Mouse (Mus musculus) lung, embryonic 16.5 days (tissue): ENCODE data around the gene Zfp683. TPM values are rescaled to one million over a fixed set of nuclear protein-coding genes. Genes with fewer than 3 reads are reported as not detected.

Source experiments
- ATAC-seq: fragments of 200-750 bp; cut with Nextera tagmentation; 2 replicates; pipeline ENCODE4 v1.8.0; 2017; ENCODE audit warnings: low read depth, mild to moderate bottlenecking, moderate library complexity
- H3K27ac ChIP-seq: fragments of 300-500 bp; sonication (generic); 2 replicates; pipeline ENCODE4 v1.5.1; 2014; ENCODE audit warnings: mild to moderate bottlenecking, control low read depth, low read length
- H3K27me3 ChIP-seq: fragments of 300-500 bp; sonication (generic); 2 replicates; pipeline ENCODE4 v1.6.1; 2014; ENCODE audit warnings: low read depth, low read length, mixed read lengths; ENCODE audit not compliant: control insufficient read depth, insufficient read depth
- H3K36me3 ChIP-seq: fragments of 300-500 bp; sonication (generic); 2 replicates; pipeline ENCODE4 v1.6.1; 2014; ENCODE audit warnings: low read length; ENCODE audit not compliant: control insufficient read depth, insufficient read depth
- H3K4me1 ChIP-seq: fragments of 300-500 bp; sonication (generic); replicated peaks from 2 replicates; pipeline ENCODE4 v1.6.1; 2014; ENCODE audit warnings: low read length, mixed read lengths; ENCODE audit not compliant: control insufficient read depth, insufficient read depth
- H3K4me2 ChIP-seq: fragments of 300-500 bp; sonication (generic); 2 replicates; pipeline ENCODE4 v1.6.1; 2014; ENCODE audit warnings: low read depth, low read length, control low read depth
- H3K4me3 ChIP-seq: fragments of 300-500 bp; sonication (generic); 2 replicates; pipeline ENCODE4 v1.5.1; 2014; ENCODE audit warnings: mild to moderate bottlenecking, low read length, control low read depth
- H3K9ac ChIP-seq: fragments of 300-500 bp; sonication (generic); 2 replicates; pipeline ENCODE4 v1.6.1; 2014; ENCODE audit warnings: low read length, control low read depth
- H3K9me3 ChIP-seq: fragments of 300-500 bp; sonication (generic); 2 replicates; pipeline ENCODE4 v1.6.1; 2016; ENCODE audit warnings: low read length; ENCODE audit not compliant: control insufficient read depth
- WGBS: fragments of 180-500 bp; shearing (Covaris S2); extraction: QIAGEN DNeasy Blood & Tissue Kit; methylation state at CpG from one replicate; pipeline ENCODE4 v1.1.7; 2014; 5-methylcytosine and 5-hydroxymethylcytosine counted together
- polyA plus RNA-seq: library from polyadenylated mRNA; unstranded; fragments of >200 nt; fragmentation: Nextera tagmentation; extraction: Ambion mirVana; gene quantifications from 2 replicates; pipeline ENCODE4 v1.2.1, GENCODE M21; 2015

Zfp683 gene
- polyA plus RNA-seq, 1 experiment from 2014 or later, result not detected

- ATAC-seq, result peak; percentile 52
These were observed 12.1 kb upstream of the Zfp683 start for GRCm38 (mm10) chr4:134041317-134042123.

GRCm38 (mm10) chr4:134043041-134043440 is 10.6 kb upstream of the Zfp683 start:
- no peak for ATAC-seq
- 47% methylated on average over 2 of the region's 2 CpGs for WGBS
- H3K27me3 ChIP-seq, result no peaks in the 10 kb centered on the region

More at GRCm38 (mm10) chr4:134041317-134042123, 12.1 kb upstream of the Zfp683 start:
- no peaks in the 10 kb centered on the region for H3K27me3 ChIP-seq
- no peaks in the 10 kb centered on the region for H3K4me1 ChIP-seq
- H3K4me2 ChIP-seq, result no peak overlapping the region
- H3K4me3 ChIP-seq, result no peak overlapping the region
- WGBS, result 28% methylated on average over 9 of the region's 9 CpGs
- no peaks in the 10 kb centered on the region for H3K36me3 ChIP-seq
- no peak overlapping the region for H3K9ac ChIP-seq
- H3K27ac ChIP-seq, result no peak overlapping the region
- no peaks in the 10 kb centered on the region for H3K9me3 ChIP-seq

GRCm38 (mm10) chr4:134047648-134048047 is 6.0 kb upstream of the Zfp683 start:
- Histone ChIP-seq H3K9ac (no peak overlapping the region), H3K27me3 (no peaks in the 10 kb centered on the region), H3K27ac (no peak overlapping the region), H3K36me3 (no peaks in the 10 kb centered on the region), H3K4me3 (no peak overlapping the region), H3K4me1 (peaks cover 2% of the 10 kb centered on the region), H3K9me3 (no peaks in the 10 kb centered on the region), H3K4me2 (no peak overlapping the region)
- 32% methylated on average over 5 of the region's 5 CpGs for WGBS
- no peak for ATAC-seq

More at GRCm38 (mm10) chr4:134043041-134043440, 10.6 kb upstream of the Zfp683 start:
- H3K4me1 ChIP-seq, result no peaks in the 10 kb centered on the region
- H3K4me2 ChIP-seq, result no peak overlapping the region
- H3K9me3 ChIP-seq, result no peaks in the 10 kb centered on the region
- H3K36me3 ChIP-seq, result no peaks in the 10 kb centered on the region
- no peak overlapping the region for H3K27ac ChIP-seq
- H3K4me3 ChIP-seq, result no peak overlapping the region
- no peak overlapping the region for H3K9ac ChIP-seq

- H3K36me3 ChIP-seq, result no peaks in the 10 kb centered on the region
- 77% methylated on average over 5 of the region's 5 CpGs for WGBS
- H3K4me1 ChIP-seq, result peaks cover 4% of the 10 kb centered on the region
- H3K9me3 ChIP-seq, result no peaks in the 10 kb centered on the region
- no peak overlapping the region for H3K27ac ChIP-seq
- no peak for ATAC-seq
- no peak overlapping the region for H3K9ac ChIP-seq
- H3K27me3 ChIP-seq, result no peaks in the 10 kb centered on the region
- no peak overlapping the region for H3K4me2 ChIP-seq
- no peak overlapping the region for H3K4me3 ChIP-seq
These were observed 1.7 kb upstream of the Zfp683 start for GRCm38 (mm10) chr4:134051912-134052311.

- no peaks in the 10 kb centered on the region for H3K9me3 ChIP-seq
- peak; percentile 56; the same call in 1 of the 2 replicates for ATAC-seq
- WGBS, result 11% methylated on average over 8 of the region's 8 CpGs
- no peak overlapping the region for H3K4me2 ChIP-seq
- H3K9ac ChIP-seq, result no peak overlapping the region
- no peaks in the 10 kb centered on the region for H3K27me3 ChIP-seq
- no peaks in the 10 kb centered on the region for H3K36me3 ChIP-seq
- H3K4me3 ChIP-seq, result no peak overlapping the region
- H3K27ac ChIP-seq, result no peak overlapping the region
- H3K4me1 ChIP-seq, result peaks cover 4% of the 10 kb centered on the region
These were observed 1.1 kb upstream of the Zfp683 start for GRCm38 (mm10) chr4:134052560-134052959.

- no peaks in the 10 kb centered on the region for H3K9me3 ChIP-seq
- H3K27me3 ChIP-seq, result no peaks in the 10 kb centered on the region
- ATAC-seq, result no peak
- no peaks in the 10 kb centered on the region for H3K36me3 ChIP-seq
- H3K4me3 ChIP-seq, result peak overlapping the region; percentile 12; the same call in 1 of the 2 replicates
- 21% methylated on average over 13 of the region's 14 CpGs for WGBS
- no peak overlapping the region for H3K27ac ChIP-seq
- peak overlapping the region; percentile 27 for H3K4me2 ChIP-seq
- no peak overlapping the region for H3K9ac ChIP-seq
- H3K4me1 ChIP-seq, result no peaks in the 10 kb centered on the region
These were observed 4.6 kb downstream of the Zfp683 start for GRCm38 (mm10) chr4:134058166-134058715.

- Histone ChIP-seq H3K4me1 (no peaks in the 10 kb centered on the region), H3K9me3 (no peaks in the 10 kb centered on the region), H3K4me3 (no peak overlapping the region), H3K4me2 (no peak overlapping the region), H3K36me3 (no peaks in the 10 kb centered on the region), H3K9ac (no peak overlapping the region), H3K27me3 (no peaks in the 10 kb centered on the region), H3K27ac (no peak overlapping the region)
- no peak for ATAC-seq
- 68% methylated on average over 6 of the region's 6 CpGs for WGBS
These were observed 5.3 kb downstream of the Zfp683 start for GRCm38 (mm10) chr4:134058908-134059307.

- H3K27ac ChIP-seq, result no peak within 1 kb of the TSS
- no peak within 1 kb of the TSS for H3K4me3 ChIP-seq
- no peaks in the 10 kb centered on the region for H3K36me3 ChIP-seq
- H3K9me3 ChIP-seq, result no peaks in the 10 kb centered on the region
- peaks cover 1% of the 10 kb centered on the region; the same call in 1 of the 2 replicates for H3K4me1 ChIP-seq
- 43% methylated on average over 28 of the region's 28 CpGs for WGBS
- H3K27me3 ChIP-seq, result no peaks in the 10 kb centered on the region
- no peak within 1 kb of the TSS; the same call in 1 of the 2 replicates for H3K9ac ChIP-seq
- 0 out of 2 replicates have a peak within 1 kb of the TSS, but pooled peaks have one; percentile 5 for H3K4me2 ChIP-seq
- ATAC-seq, result no peak
These were observed 6.7 kb downstream of the Zfp683 start, which contains the start of gene Crybg2 for GRCm38 (mm10) chr4:134060135-134060865. Crybg2 (plus strand) TSS chr4:134060815.
